ENCODE assay signal across 12 mouse cellular contexts in genomic region chr1:97628859-97629258, GRCm38 (mm10).
"Had no signal": no experiment of that assay in that cellular context is flagged by ENCODE, and none has a peak within 500 bp of the region (broad histone marks: within the 10 kb centered on the region; RNA-seq: fewer than 3 reads in every experiment).

No protein-coding gene starts in this region.

- H3K27me3 ChIP-seq: kidney, embryonic 15.5 days; limb, embryonic 15.5 days; liver, embryonic 12.5 days; megakaryocyte, embryonic 14.5 days had no signal

- H3K9me3 ChIP-seq: kidney, embryonic 15.5 days; limb, embryonic 15.5 days; liver, embryonic 12.5 days; megakaryocyte, embryonic 14.5 days had no signal

- H3K4me3 ChIP-seq: kidney, embryonic 15.5 days; limb, embryonic 15.5 days; liver, embryonic 12.5 days; megakaryocyte, embryonic 14.5 days had no signal

- H3K27ac ChIP-seq: kidney, embryonic 15.5 days; limb, embryonic 15.5 days; liver, embryonic 12.5 days; macrophage had no signal

- ATAC-seq: liver, embryonic 12.5 days had no signal

- H3K36me3 ChIP-seq: kidney, embryonic 15.5 days; limb, embryonic 15.5 days had no signal

- H3K9ac ChIP-seq: kidney, embryonic 15.5 days; limb, embryonic 15.5 days; liver, embryonic 12.5 days; lung, embryonic 14.5 days had no signal

- H3K4me1 ChIP-seq: kidney, embryonic 15.5 days; limb, embryonic 15.5 days; megakaryocyte, embryonic 14.5 days had no signal

- H3K4me2 ChIP-seq: kidney, embryonic 15.5 days; limb, embryonic 15.5 days; liver, embryonic 12.5 days; lung, embryonic 14.5 days had no signal

- DNase-seq: kidney, adult 2 months; kidney, postnatal 14 days; lung, embryonic 14.5 days; lung, postnatal 10 days; right cerebral cortex, adult 18-20 months; right cerebral cortex, postnatal 25 days; thymus, postnatal 36 days had no signal
